Mouse (Mus musculus): ENCODE data around the gene Scamp2.

- TF ChIP-seq MAX (IDR thresholded peaks at IDR 0.05; ENCODE audit: low read depth), result no peak
- TF ChIP-seq POLR2A (IDR thresholded peaks at IDR 0.05; ENCODE audit: insufficient read length, low read depth), result no peak
- no peak for TF ChIP-seq POLR2AphosphoS2 (IDR thresholded peaks at IDR 0.05; ENCODE audit: insufficient read length, low read depth)
- no peak for TF ChIP-seq E2F4 (IDR thresholded peaks at IDR 0.05; ENCODE audit: insufficient read depth)
Observed at GRCm38 (mm10) chr9:57523754-57524153, 37.0 kb upstream of the Scamp2 start.
